Mouse (Mus musculus) MEL (cell line): Measurements from ENCODE around the gene Lmntd1. TPM values are rescaled to one million over a fixed set of nuclear protein-coding genes. Genes with fewer than 3 reads are reported as not detected.

Experiments
- DNase-seq: peaks from one replicate; pipeline ENCODE4 v3.0.0; 2011; ENCODE audit warnings: low read depth, low spot score
- H3K27ac ChIP-seq: 2 replicates; pipeline ENCODE4 v1.5.1; 2012; ENCODE audit warnings: low read depth, mild to moderate bottlenecking, control low read depth, low read length, moderate library complexity; ENCODE audit not compliant: control insufficient read depth
- H3K27me3 ChIP-seq, 2 experiments: fragments of 150-350 bp in 1 of 2; sonication (generic) in 1 of 2; 2 replicates each; pipeline ENCODE4 v1.6.1; 2012; ENCODE audit warnings: low read length in 2 of 2, mild to moderate bottlenecking in 2 of 2, improper control_type of control experiment in 1 of 2, moderate library complexity in 1 of 2; ENCODE audit not compliant: insufficient read depth in 2 of 2, control insufficient read depth in 1 of 2
- H3K36me3 ChIP-seq, 2 experiments: 2 replicates each; pipeline ENCODE4 v1.6.1; 2012 to 2014; ENCODE audit warnings: low read length in 2 of 2, improper control_type of control experiment in 1 of 2, inconsistent platforms in 1 of 2, mild to moderate bottlenecking in 1 of 2; ENCODE audit not compliant: insufficient read depth in 2 of 2, control insufficient read depth in 1 of 2
- H3K4me1 ChIP-seq, 2 experiments: fragments of 150-350 bp in 1 of 2; sonication (generic) in 1 of 2; 2 replicates each; pipeline ENCODE4 v1.6.1; 2012; ENCODE audit warnings: low read length in 2 of 2, improper control_type of control experiment in 1 of 2, mild to moderate bottlenecking in 1 of 2; ENCODE audit not compliant: insufficient read depth in 2 of 2, control insufficient read depth in 1 of 2
- H3K4me3 ChIP-seq, 2 experiments: fragments of 150-350 bp in 1 of 2; sonication (generic) in 1 of 2; 2 replicates each; pipeline ENCODE4 v1.5.1; 2012; ENCODE audit warnings: low read depth in 2 of 2, low read length in 2 of 2, mild to moderate bottlenecking in 2 of 2, moderate library complexity in 2 of 2, control low read depth in 1 of 2, improper control_type of control experiment in 1 of 2; ENCODE audit not compliant: control insufficient read depth in 1 of 2, insufficient read depth in 1 of 2
- H3K79me2 ChIP-seq: 2 replicates; pipeline ENCODE4 v1.6.1; 2012; ENCODE audit warnings: mild to moderate bottlenecking, low read length, moderate library complexity; ENCODE audit not compliant: control insufficient read depth, poor library complexity, insufficient read depth
- H3K9ac ChIP-seq: 2 replicates; pipeline ENCODE4 v1.6.1; 2012; ENCODE audit warnings: low read depth, mild to moderate bottlenecking, control low read depth, low read length, moderate library complexity; ENCODE audit not compliant: control insufficient read depth, poor library complexity, severe bottlenecking
- H3K9me3 ChIP-seq: fragments of 150-350 bp; sonication (generic); replicated peaks from 2 replicates; pipeline ENCODE4 v1.6.1; 2012; ENCODE audit warnings: mild to moderate bottlenecking, low read length, improper control_type of control experiment, moderate library complexity; ENCODE audit not compliant: insufficient read depth
- BHLHE40 ChIP-seq: IDR thresholded peaks from 2 replicates; pipeline ENCODE4 v1.6.1; 2012; ENCODE audit warnings: low read depth, mild to moderate bottlenecking, inconsistent platforms, low read length, improper control_type of control experiment, borderline replicate concordance
- CHD1 ChIP-seq: IDR thresholded peaks from 2 replicates; pipeline ENCODE4 v1.6.1; 2012; ENCODE audit warnings: low read depth, mild to moderate bottlenecking, inconsistent platforms, low read length, improper control_type of control experiment
- CTCF ChIP-seq, 3 experiments: IDR thresholded peaks in 2 of 3; conservative IDR thresholded peaks in 1 of 3; 2 replicates each; pipeline ENCODE4 v1.5.1; 2011 to 2012; ENCODE audit warnings: low read length in 3 of 3, low read depth in 2 of 3, mild to moderate bottlenecking in 2 of 3, improper control_type of control experiment in 1 of 3, inconsistent platforms in 1 of 3, mixed read lengths in 1 of 3, moderate library complexity in 1 of 3; ENCODE audit not compliant: control insufficient read depth in 1 of 3, insufficient read depth in 1 of 3, poor library complexity in 1 of 3, severe bottlenecking in 1 of 3
- ETS1 ChIP-seq: IDR thresholded peaks from 2 replicates; pipeline ENCODE4 v1.6.1; 2012; ENCODE audit warnings: low read depth, mild to moderate bottlenecking, inconsistent platforms, low read length, improper control_type of control experiment, moderate library complexity
- GABPA ChIP-seq: IDR thresholded peaks from 2 replicates; pipeline ENCODE4 v1.6.1; 2012; ENCODE audit warnings: low read depth, mild to moderate bottlenecking, inconsistent platforms, low read length, improper control_type of control experiment, moderate library complexity
- KAT2A ChIP-seq: conservative IDR thresholded peaks from 2 replicates; pipeline ENCODE4 v1.6.1; 2012; ENCODE audit warnings: low read depth, low read length, improper control_type of control experiment, inconsistent platforms
- MAX ChIP-seq: IDR thresholded peaks from 2 replicates; pipeline ENCODE4 v1.6.1; 2011; ENCODE audit warnings: low read length, improper control_type of control experiment
- NELFE ChIP-seq: IDR thresholded peaks from 2 replicates; pipeline ENCODE4 v1.6.1; 2011; ENCODE audit warnings: low read depth, low read length, improper control_type of control experiment
- NRF1 ChIP-seq: IDR thresholded peaks from 2 replicates; pipeline ENCODE4 v1.6.1; 2014; ENCODE audit warnings: low read depth, mild to moderate bottlenecking, inconsistent platforms, low read length, improper control_type of control experiment, moderate library complexity; ENCODE audit not compliant: poor library complexity, insufficient read depth, severe bottlenecking
- POLR2A ChIP-seq, 2 experiments: IDR thresholded peaks; 2 replicates each; pipeline ENCODE4 v1.6.1; 2011 to 2012; ENCODE audit warnings: low read length in 2 of 2, mild to moderate bottlenecking in 2 of 2, control low read depth in 1 of 2, improper control_type of control experiment in 1 of 2, low read depth in 1 of 2, moderate library complexity in 1 of 2; ENCODE audit not compliant: control insufficient read depth in 1 of 2, insufficient read depth in 1 of 2, poor library complexity in 1 of 2
- POLR2AphosphoS2 ChIP-seq: IDR thresholded peaks from 2 replicates; pipeline ENCODE4 v1.6.1; 2011; ENCODE audit warnings: low read length, improper control_type of control experiment
- SIN3A ChIP-seq: IDR thresholded peaks from 2 replicates; pipeline ENCODE4 v1.6.1; 2012; ENCODE audit warnings: low read length, improper control_type of control experiment, inconsistent platforms
- TAL1 ChIP-seq: IDR thresholded peaks from 2 replicates; pipeline ENCODE4 v1.6.1; 2012; ENCODE audit warnings: mild to moderate bottlenecking, inconsistent platforms, low read length, moderate library complexity, mixed read lengths
- USF1 ChIP-seq: IDR thresholded peaks from 2 replicates; pipeline ENCODE4 v1.6.1; 2014; ENCODE audit warnings: low read depth, mild to moderate bottlenecking, inconsistent platforms, low read length, improper control_type of control experiment, moderate library complexity
- USF2 ChIP-seq, 2 experiments: IDR thresholded peaks; 2 replicates each; pipeline ENCODE4 v1.6.1; 2011 to 2012; ENCODE audit warnings: improper control_type of control experiment in 2 of 2, low read length in 2 of 2, borderline replicate concordance in 1 of 2, inconsistent platforms in 1 of 2, low read depth in 1 of 2, mild to moderate bottlenecking in 1 of 2; ENCODE audit not compliant: insufficient read depth in 1 of 2
- polyA plus RNA-seq, 2 experiments: library from polyadenylated mRNA; stranded (reverse) in 1 of 2; unstranded in 1 of 2; fragments of >175 nt in 1 of 2; fragments of >200 nt in 1 of 2; gene quantifications; 2 replicates each; pipeline versions ENCODE4 v1.2.1 to v1.2.4; 2012; ENCODE audit warnings: low replicate concordance in 2 of 2, low read depth in 1 of 2; ENCODE audit not compliant: insufficient read length in 2 of 2, insufficient read depth in 1 of 2, missing spikeins in 1 of 2
- total RNA-seq: library from RNA; depleted of rRNA; stranded (reverse); fragments of 300-350 nt; gene quantifications from 2 replicates; pipeline ENCODE4 v1.2.3, GENCODE M21; 2012

Gene Lmntd1
- total and polyA plus RNA-seq, 3 experiments, result not detected

GRCm38 (mm10) chr6:145469260-145469943, 144.7 kb downstream of the Lmntd1 start:
- H3K27ac ChIP-seq, result no peak overlapping the region
- H3K27me3 ChIP-seq, result no peaks in the 10 kb centered on the region
- no peaks in the 10 kb centered on the region for H3K4me1 ChIP-seq
- H3K79me2 ChIP-seq, result no peaks in the 10 kb centered on the region
- no peaks in the 10 kb centered on the region for H3K9me3 ChIP-seq
- no peak for TF ChIP-seq POLR2A (IDR thresholded peaks at IDR 0.05; ENCODE audit: control insufficient read depth in 1 of 2, insufficient read depth in 1 of 2, low read depth in 1 of 2, low read length in 2 of 2, poor library complexity in 1 of 2)
- no peak for TF ChIP-seq NELFE
- TF ChIP-seq ETS1, result no peak
- TF ChIP-seq MAX, result no peak
- no peak for TF ChIP-seq NRF1
- H3K9ac ChIP-seq, result no peak overlapping the region
- no peak for DNase-seq
- H3K36me3 ChIP-seq, result no peaks in the 10 kb centered on the region
- no peak overlapping the region for H3K4me3 ChIP-seq

- Histone ChIP-seq H3K79me2 (no peaks in the 10 kb centered on the region), H3K27ac (no peak overlapping the region), H3K9ac (no peak overlapping the region), H3K4me1 (no peaks in the 10 kb centered on the region), H3K27me3 (no peaks in the 10 kb centered on the region), H3K4me3 (no peak overlapping the region), H3K9me3 (no peaks in the 10 kb centered on the region), H3K36me3 (no peaks in the 10 kb centered on the region)
- no peak for DNase-seq
- TF ChIP-seq MAX (no peak), SIN3A (no peak), TAL1 (no peak), GABPA (no peak), USF1 (no peak), BHLHE40 (no peak), CHD1 (no peak), KAT2A (no peak)
Observed at GRCm38 (mm10) chr6:145464027-145464426, 150.1 kb downstream of the Lmntd1 start.

- no peaks in the 10 kb centered on the region for H3K9me3 ChIP-seq
- no peaks in the 10 kb centered on the region for H3K36me3 ChIP-seq
- H3K4me3 ChIP-seq, result no peak overlapping the region
- DNase-seq, result no peak
- no peak for TF ChIP-seq TAL1
- no peak for TF ChIP-seq USF2 (IDR thresholded peaks at IDR 0.05; ENCODE audit: borderline replicate concordance in 1 of 2, insufficient read depth in 1 of 2, low read depth in 1 of 2, low read length in 2 of 2)
- TF ChIP-seq SIN3A, result no peak
- no peak for TF ChIP-seq CTCF (IDR thresholded peaks at IDR 0.05 in 2 of 3, conservative IDR thresholded peaks at IDR 0.05 in 1 of 3; ENCODE audit: control insufficient read depth in 1 of 3, insufficient read depth in 1 of 3, low read depth in 2 of 3, low read length in 3 of 3, poor library complexity in 1 of 3, severe bottlenecking in 1 of 3)
- no peak for TF ChIP-seq KAT2A
- no peak for TF ChIP-seq POLR2AphosphoS2
- no peaks in the 10 kb centered on the region for H3K4me1 ChIP-seq
- no peaks in the 10 kb centered on the region for H3K79me2 ChIP-seq
- H3K27me3 ChIP-seq, result no peaks in the 10 kb centered on the region
- no peak overlapping the region for H3K27ac ChIP-seq
- H3K9ac ChIP-seq, result no peak overlapping the region
Observed at GRCm38 (mm10) chr6:145462677-145463245, 151.4 kb downstream of the Lmntd1 start.
